Mouse (Mus musculus) layer of hippocampus, postnatal 36 days (tissue): ENCODE results near the gene Fcrla. TPM values are rescaled to one million over a fixed set of nuclear protein-coding genes. Genes with fewer than 3 reads are reported as not detected.

Experiments
- DNase-seq, 2 experiments: peaks; one replicate each; pipeline ENCODE4 v3.0.0; 2022
- total RNA-seq, 2 experiments: library from RNA; stranded (reverse); gene quantifications; 2 replicates each; pipeline ENCODE4 v1.2.3; 2021

The Fcrla gene
- total RNA-seq, 2 experiments from 2014 or later = not detected

GRCm38 (mm10) chr1:170884978-170885561 lies 42.3 kb downstream of the Fcrla start, which contains the start of the genes Gm26620 and Dusp12:
Gene Gm26620 (plus strand): TSS chr1:170885065.
Gene Dusp12 (minus strand): TSS chr1:170885540.
- DNase-seq = peak; percentile 86 to 88

DNA sequence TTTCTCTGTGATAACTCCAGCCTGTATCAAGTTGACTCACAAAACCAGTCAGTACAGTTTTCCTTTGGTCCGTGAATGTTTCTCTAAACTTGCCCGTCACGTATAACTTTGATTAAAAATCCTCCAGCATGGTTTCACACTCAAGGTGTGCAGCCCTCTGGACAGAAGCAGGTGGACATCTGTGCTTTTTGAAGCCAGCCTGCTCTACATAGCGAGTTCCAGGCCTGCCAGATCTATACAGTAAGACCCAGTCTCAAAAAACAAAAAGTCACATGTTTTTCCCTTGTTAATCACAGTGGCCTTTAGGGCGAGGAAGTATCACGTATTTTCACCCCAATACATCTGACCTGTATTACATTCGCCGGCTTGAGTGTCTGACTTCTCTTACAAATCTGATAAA lies 43.0 kb downstream of the Fcrla start:
- no peak for DNase-seq

GRCm38 (mm10) chr1:170882915-170883485 lies 44.4 kb downstream of the Fcrla start:
- DNase-seq = no peak

DNA sequence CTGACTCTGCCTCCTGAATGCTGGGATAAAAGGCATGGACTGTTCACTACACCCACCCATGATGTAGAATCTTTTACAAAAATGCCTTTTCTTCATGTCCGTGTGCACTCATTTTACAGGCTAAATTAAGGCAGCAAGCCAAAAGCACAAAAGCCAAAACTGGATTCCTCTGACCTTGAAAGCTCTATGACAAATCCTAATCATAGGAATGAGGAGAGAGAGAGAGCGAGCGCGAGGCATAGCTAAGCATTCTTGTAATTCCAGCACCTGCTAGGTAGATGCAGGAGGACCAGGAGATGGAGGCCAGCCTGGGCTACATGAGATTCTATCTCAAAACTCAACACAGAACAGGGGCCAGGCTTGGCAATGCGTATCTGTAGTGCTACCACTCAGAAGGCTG lies 50.5 kb downstream of the Fcrla start:
- no peak for DNase-seq

DNA sequence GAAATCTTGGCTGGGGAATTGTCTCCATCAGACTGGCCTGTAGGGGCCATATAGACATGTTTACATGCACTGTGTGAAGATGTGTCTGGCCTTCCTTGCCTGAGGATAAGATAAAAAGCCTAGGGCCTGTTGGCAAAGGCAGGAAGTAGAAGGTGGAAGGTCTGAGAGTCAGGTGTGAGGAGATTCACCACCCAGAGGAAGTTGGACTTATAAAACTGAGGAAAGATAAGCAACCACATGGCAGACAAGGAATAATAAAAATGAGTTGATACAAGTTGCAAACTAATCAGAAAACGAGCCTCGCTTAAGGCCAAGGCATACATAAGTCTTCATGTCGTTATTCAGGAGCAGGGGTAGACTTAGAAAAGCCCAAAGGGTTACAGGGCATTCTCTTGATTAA lies 51.7 kb downstream of the Fcrla start:
- DNase-seq = no peak

- DNase-seq = no peak
These were observed 55.4 kb downstream of the Fcrla start for GRCm38 (mm10) chr1:170871961-170872360.

GRCm38 (mm10) chr1:170871402-170871801 lies 56.0 kb downstream of the Fcrla start:
- no peak for DNase-seq

- DNase-seq = no peak
These were observed 58.5 kb downstream of the Fcrla start for GRCm38 (mm10) chr1:170868905-170869283.

DNA sequence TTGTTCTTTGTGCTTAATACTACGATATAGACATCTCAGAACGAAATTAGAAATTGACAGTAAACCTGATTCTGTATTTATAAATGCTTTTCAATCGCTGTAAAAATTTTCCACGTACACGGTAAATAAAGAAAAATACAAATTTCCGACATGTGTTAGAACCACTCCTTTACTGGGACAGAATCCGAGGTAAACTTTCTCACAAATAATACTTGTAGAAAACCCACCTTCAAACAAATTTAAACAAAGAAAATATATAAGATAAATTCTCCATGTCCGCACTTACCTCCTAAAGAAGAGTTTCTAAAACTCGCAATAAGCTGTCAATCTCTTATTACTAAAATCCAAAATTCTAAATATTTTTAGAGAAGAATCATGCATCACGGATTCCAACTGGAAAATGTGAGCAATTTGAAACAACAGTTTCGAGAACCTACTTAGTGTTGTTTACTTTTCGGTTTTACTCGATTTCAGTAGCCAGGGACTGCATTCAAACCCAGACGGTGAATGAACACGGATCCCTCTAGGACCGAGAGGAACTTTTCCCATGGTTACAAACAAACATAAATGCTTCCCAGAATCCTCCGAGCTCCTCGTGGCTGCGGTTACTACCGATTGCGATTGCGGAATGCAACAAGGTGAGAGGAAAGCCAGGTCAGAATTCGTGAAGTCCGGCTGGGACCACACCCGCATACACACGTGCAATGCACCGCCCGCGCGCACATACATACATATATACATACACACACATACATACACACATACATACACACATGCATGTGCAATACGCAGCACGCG lies 59.1 kb downstream of the Fcrla start:
- DNase-seq = peak; percentile 67 to 75

DNA sequence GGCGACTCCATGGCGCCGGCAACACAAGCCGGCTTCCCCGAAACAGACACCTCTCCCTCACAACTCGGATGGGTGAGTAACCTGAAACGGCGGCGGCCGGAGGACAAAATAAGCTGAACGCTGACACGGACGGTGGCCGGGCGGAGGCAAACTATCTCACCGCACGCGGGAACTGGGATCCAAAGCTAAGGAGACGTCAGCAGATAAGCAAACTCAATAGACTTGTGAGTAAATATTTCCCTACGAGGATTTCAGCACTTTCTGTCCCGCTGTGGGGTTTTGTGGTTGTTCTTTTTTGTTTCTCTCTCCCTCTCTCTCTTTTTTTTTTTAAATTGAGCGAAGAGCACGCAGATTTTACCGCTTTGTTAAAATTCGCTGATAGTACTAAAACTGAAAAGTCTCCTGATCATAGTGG lies 59.7 kb downstream of the Fcrla start, which contains the start of gene Atf6:
Atf6 (minus strand) TSS at position 81 of the 415 bp plus-strand sequence.
- peak; percentile 95 to 96 for DNase-seq

Other genes starting within 250 kb of the Fcrla start
- 10 to 100 TPM; 48.7 to 50.9 TPM for gene Atf6, start 59.8 kb downstream of the Fcrla start, total RNA-seq
- gene Gm26620, start 42.5 kb downstream of the Fcrla start, total RNA-seq = under 1 TPM; 0.48 to 0.60 TPM
- gene Dusp12, start 42.0 kb downstream of the Fcrla start, total RNA-seq = 10 to 100 TPM; 14.8 to 15.6 TPM
- under 1 TPM; 0.45 to 0.58 TPM for gene Fcrlb, start 14.6 kb downstream of the Fcrla start, total RNA-seq
- gene Fcgr2b, start 49.0 kb upstream of the Fcrla start, total RNA-seq = 1 to 10 TPM; 4.5 to 4.6 TPM
- gene Fcgr4, start 91.3 kb upstream of the Fcrla start, total RNA-seq = under 1 TPM in 1 of 2 experiments, not detected in 1; 0.30 TPM
- gene Fcgr3, start 137.4 kb upstream of the Fcrla start, total RNA-seq = 10 to 100 TPM in 1 of 2 experiments, 1 to 10 TPM in 1; 9.7 to 10.4 TPM
- gene Cfap126, start 186.3 kb upstream of the Fcrla start, total RNA-seq = 1 to 10 TPM in 1 of 2 experiments, under 1 TPM in 1; 0.92 to 1.8 TPM
- 100 to 1,000 TPM; 191 to 202 TPM for gene Sdhc, start 223.0 kb upstream of the Fcrla start, total RNA-seq
- gene Mpz, start 223.1 kb upstream of the Fcrla start, total RNA-seq = not detected